Mouse (Mus musculus) heart, adult 2 months (tissue): ENCODE measurements around the gene Pheta1. TPM values are rescaled to one million over a fixed set of nuclear protein-coding genes. Genes with fewer than 3 reads are reported as not detected.

Source experiments
- DNase-seq, 2 experiments: peaks; one replicate each; pipeline ENCODE4 v3.0.0; 2021
- H3K27ac ChIP-seq: fragments of 200-600 bp; 2 replicates; pipeline ENCODE4 v1.8.1; 2022
- H3K27me3 ChIP-seq: fragments of 200-500 bp; 2 replicates; pipeline ENCODE4 v1.6.1; 2012; ENCODE audit warnings: mild to moderate bottlenecking, low read length, inconsistent platforms, mixed read lengths; ENCODE audit not compliant: control insufficient read depth, insufficient read depth
- H3K36me3 ChIP-seq: fragments of 200-500 bp; 2 replicates; pipeline ENCODE4 v1.6.1; 2012; ENCODE audit warnings: low read length, inconsistent platforms; ENCODE audit not compliant: control insufficient read depth, insufficient read depth
- H3K4me1 ChIP-seq: fragments of 200-500 bp; 2 replicates; pipeline ENCODE4 v1.6.1; 2011; ENCODE audit warnings: low read length; ENCODE audit not compliant: control insufficient read depth, insufficient read depth
- H3K4me3 ChIP-seq: fragments of 200-600 bp; 2 replicates; pipeline ENCODE4 v1.8.1; 2022
- H3K79me2 ChIP-seq: fragments of 200-500 bp; replicated peaks from 2 replicates; pipeline ENCODE4 v1.6.1; 2012; ENCODE audit warnings: mild to moderate bottlenecking, inconsistent platforms, low read length, moderate library complexity, mixed read lengths; ENCODE audit not compliant: control insufficient read depth, insufficient read depth
- H3K9ac ChIP-seq: fragments of 200-500 bp; 2 replicates; pipeline ENCODE4 v1.6.1; 2012; ENCODE audit warnings: low read depth, mild to moderate bottlenecking, control low read depth, inconsistent platforms, low read length, mixed read lengths
- CTCF ChIP-seq: fragments of 200-600 bp; IDR thresholded peaks from 2 replicates; pipeline ENCODE4 v1.8.1; 2022; ENCODE audit warnings: antibody characterized with exemption, mild to moderate bottlenecking, moderate library complexity
- EP300 ChIP-seq: fragments of 200-500 bp; IDR thresholded peaks from 2 replicates; pipeline ENCODE4 v1.6.1; 2011; ENCODE audit warnings: low read depth, low read length, control low read depth; ENCODE audit not compliant: insufficient read depth
- POLR2A ChIP-seq: fragments of 200-500 bp; IDR thresholded peaks from 2 replicates; pipeline ENCODE4 v1.6.1; 2011; ENCODE audit warnings: mild to moderate bottlenecking, low read depth, low read length, control low read depth; ENCODE audit not compliant: insufficient read depth
- WGBS: fragments of 180-500 bp; shearing (Covaris S2); methylation state at CpG from one replicate; pipeline ENCODE4 v1.1.7; 2018; 5-methylcytosine and 5-hydroxymethylcytosine counted together
- intact Hi-C: fragments of 180-260 bp; cut with DNase I; formaldehyde crosslinking; loops from one replicate; pipeline ENCODE4 v1.15.1; 2025
- microRNA-seq, 2 experiments: library from miRNA; unstranded; fragments of <30 nt; microRNA quantifications; one replicate each; pipeline ENCODE4 v1.2.0; 2021
- polyA plus RNA-seq: library from polyadenylated mRNA; depleted of rRNA; stranded (reverse); fragments of >200 nt; gene quantifications from 2 replicates; pipeline ENCODE4 v1.2.3, GENCODE M21; 2012; rRNA removed
- total RNA-seq, 2 experiments: library from RNA; stranded (reverse); gene quantifications; 2 replicates each; pipeline ENCODE4 v1.2.3; 2021

Pheta1 gene
- total and polyA plus RNA-seq, 3 experiments: 9.3 to 12.5 (median 9.3) TPM

DNA sequence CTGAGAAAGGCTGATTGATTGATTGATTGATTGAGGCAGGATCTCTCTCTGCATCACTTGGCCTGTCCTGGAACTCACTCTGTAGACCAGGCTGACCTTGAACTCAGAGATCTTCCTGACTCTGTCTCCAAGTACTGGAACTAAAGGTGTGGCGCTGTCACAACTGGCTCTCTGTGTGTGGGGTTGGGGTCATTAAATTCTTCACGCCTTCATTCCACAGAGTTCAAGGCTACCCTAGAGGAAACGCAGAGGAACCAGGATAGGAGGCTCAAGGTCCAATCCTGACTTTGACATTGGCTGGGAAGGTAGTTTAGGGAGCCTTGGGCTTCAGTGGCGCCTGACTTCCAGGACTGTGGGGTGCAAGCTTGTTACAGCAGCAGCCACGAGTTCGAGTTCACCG lies 42.1 kb downstream of the Pheta1 start:
- H3K27ac ChIP-seq: no peak overlapping the region
- no peaks in the 10 kb centered on the region for H3K36me3 ChIP-seq
- no peaks in the 10 kb centered on the region for H3K4me1 ChIP-seq
- no peak overlapping the region for H3K4me3 ChIP-seq
- no peak for DNase-seq
- intact Hi-C loops: loop anchor here (5.0 kb wide), 2 partner anchors 166 to 196 kb away; no protein-coding TSS in a partner anchor
- H3K79me2 ChIP-seq: no peaks in the 10 kb centered on the region
- H3K9ac ChIP-seq: no peak overlapping the region
- no peaks in the 10 kb centered on the region for H3K27me3 ChIP-seq
- WGBS: 91% methylated on average over 7 of the region's 7 CpGs
- TF ChIP-seq EP300: no peak
- no peak for TF ChIP-seq POLR2A
- no peak for TF ChIP-seq CTCF

- TF ChIP-seq POLR2A: no peak
- no peak for TF ChIP-seq EP300
- no peak for TF ChIP-seq CTCF
- Histone ChIP-seq H3K27ac (no peak overlapping the region), H3K4me3 (no peak overlapping the region), H3K27me3 (no peaks in the 10 kb centered on the region), H3K79me2 (no peaks in the 10 kb centered on the region), H3K36me3 (no peaks in the 10 kb centered on the region), H3K9ac (no peak overlapping the region), H3K4me1 (no peaks in the 10 kb centered on the region)
- intact Hi-C loops: loop anchor here (5.0 kb wide), 2 partner anchors 165 to 195 kb away; no protein-coding TSS in a partner anchor
- no peak for DNase-seq
- WGBS: 80% methylated on average over 14 of the region's 14 CpGs
Observed at GRCm38 (mm10) chr5:121892281-121892680, 43.5 kb downstream of the Pheta1 start.

DNA sequence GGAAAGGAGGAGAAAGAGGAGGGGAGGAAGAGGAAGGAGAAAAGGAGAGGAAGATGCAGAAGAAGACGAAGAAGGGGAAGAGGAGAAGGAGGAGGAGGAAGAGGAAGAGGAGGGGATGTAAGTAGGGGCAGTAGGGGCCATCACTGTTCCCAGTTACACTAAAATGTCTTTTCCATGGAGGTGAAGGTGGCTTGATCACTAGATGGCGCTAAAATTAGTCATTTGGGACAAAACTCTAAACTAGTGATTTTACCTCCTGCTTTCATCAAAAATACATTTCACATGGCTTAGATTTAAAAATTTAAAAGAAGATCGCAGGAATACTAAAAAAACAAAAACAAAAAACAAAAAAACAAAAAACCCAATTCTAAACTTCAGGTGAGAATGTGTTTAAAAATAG lies 44.8 kb downstream of the Pheta1 start:
- H3K4me1 ChIP-seq: no peaks in the 10 kb centered on the region
- intact Hi-C loops: loop anchor here (5.0 kb wide), 2 partner anchors 164 to 194 kb away; no protein-coding TSS in a partner anchor
- H3K4me3 ChIP-seq: no peak overlapping the region
- TF ChIP-seq CTCF: peak; percentile 65
- no peak for TF ChIP-seq POLR2A
- WGBS: 31% methylated on average over 3 of the region's 3 CpGs
- no peaks in the 10 kb centered on the region for H3K36me3 ChIP-seq
- no peaks in the 10 kb centered on the region for H3K79me2 ChIP-seq
- no peak overlapping the region for H3K27ac ChIP-seq
- H3K9ac ChIP-seq: no peak overlapping the region
- no peak for DNase-seq
- H3K27me3 ChIP-seq: no peaks in the 10 kb centered on the region

GRCm38 (mm10) chr5:121894647-121895046 lies 45.9 kb downstream of the Pheta1 start:
- no peak for TF ChIP-seq POLR2A
- TF ChIP-seq CTCF: no peak
- no peak for TF ChIP-seq EP300
- Histone ChIP-seq H3K36me3 (no peaks in the 10 kb centered on the region), H3K4me1 (no peaks in the 10 kb centered on the region), H3K27me3 (no peaks in the 10 kb centered on the region), H3K79me2 (no peaks in the 10 kb centered on the region), H3K9ac (no peak overlapping the region), H3K27ac (no peak overlapping the region), H3K4me3 (no peak overlapping the region)
- DNase-seq: no peak
- WGBS: 73% methylated on average over 10 of the region's 10 CpGs
- intact Hi-C loops: loop anchor here (5.0 kb wide), 2 partner anchors 163 to 193 kb away; no protein-coding TSS in a partner anchor

DNA sequence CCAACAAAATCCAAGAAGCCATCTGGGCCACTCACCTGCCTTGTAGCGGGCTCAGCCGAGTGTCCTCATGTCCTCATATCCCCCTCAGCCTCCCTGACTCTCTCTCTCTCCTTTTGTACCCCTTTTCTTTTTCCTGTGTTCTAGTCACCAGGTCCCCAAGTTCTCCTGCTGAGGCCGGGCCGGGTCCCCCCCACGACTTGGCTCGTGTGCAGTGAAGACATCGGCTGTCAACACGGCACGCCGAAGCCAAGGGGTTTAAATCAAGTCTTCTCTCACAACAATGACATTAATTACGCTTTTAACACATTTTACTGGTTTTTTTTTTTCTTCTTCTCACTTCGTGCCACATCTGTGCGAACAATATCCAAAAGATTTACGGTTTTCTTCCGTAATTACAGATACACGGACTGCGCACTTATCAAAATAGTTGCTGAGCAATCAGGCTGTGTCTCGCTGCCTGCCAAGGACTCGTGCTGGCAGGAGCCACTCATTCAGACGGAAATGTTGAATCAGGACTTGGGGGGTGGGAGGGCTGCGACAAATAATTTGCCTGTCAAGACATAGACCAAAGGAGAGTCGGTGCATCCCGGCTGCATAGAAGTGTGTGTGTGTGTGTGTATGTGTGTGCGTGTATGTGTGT lies 46.5 kb downstream of the Pheta1 start:
- no peak overlapping the region for H3K27ac ChIP-seq
- no peaks in the 10 kb centered on the region for H3K36me3 ChIP-seq
- intact Hi-C loops: no loop called here
- no peak for DNase-seq
- H3K27me3 ChIP-seq: no peaks in the 10 kb centered on the region
- H3K79me2 ChIP-seq: no peaks in the 10 kb centered on the region
- WGBS: 44% methylated on average over 24 of the region's 24 CpGs
- no peak overlapping the region; the same call in 1 of the 2 replicates for H3K4me3 ChIP-seq
- TF ChIP-seq POLR2A: no peak
- TF ChIP-seq EP300: no peak
- TF ChIP-seq CTCF: no peak
- H3K4me1 ChIP-seq: no peaks in the 10 kb centered on the region
- H3K9ac ChIP-seq: no peak overlapping the region

DNA sequence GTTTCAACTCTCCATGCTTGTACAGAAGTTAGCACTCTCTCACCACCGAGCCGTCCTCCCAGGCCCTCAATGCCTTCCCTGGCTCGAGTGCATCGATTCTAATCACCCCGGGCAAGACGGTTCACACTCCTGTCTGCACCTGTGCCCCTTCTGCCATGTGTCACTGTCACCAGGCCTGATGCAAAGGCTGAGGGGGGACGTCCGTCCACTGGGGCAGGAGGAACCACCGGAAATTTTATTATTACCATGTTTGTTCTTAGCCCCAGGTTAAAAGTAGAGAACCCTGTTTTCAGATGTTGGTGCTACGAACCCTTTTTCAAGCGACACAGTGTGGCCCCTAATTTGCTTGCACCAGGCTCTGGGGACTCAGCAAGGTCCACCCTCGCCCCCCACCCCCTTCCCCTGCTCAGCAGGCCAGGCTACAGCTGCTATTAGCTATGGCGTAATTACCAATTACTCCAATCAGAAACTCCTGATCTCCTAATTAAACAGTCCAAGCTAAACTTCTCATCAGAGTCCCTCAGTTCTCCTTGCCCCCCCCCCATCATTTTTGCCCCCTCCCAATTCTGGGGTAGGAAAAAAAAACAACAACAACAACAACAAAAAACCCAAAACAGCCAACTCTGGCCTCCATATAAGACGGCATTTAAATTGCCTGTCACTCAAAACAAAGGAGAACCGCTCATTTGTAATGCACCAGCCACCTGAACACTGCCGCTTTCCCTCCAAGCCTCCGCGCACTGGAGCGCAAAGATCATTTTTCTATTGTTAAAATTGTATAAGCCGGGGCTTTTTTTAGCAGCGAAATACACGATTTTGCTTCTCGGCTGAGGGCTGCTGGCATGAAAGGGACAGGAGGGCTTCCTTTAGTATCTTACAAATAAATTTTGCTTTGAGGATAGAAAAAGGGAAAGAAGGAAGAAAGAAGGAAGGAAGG lies 54.3 kb downstream of the Pheta1 start:
- Histone ChIP-seq H3K4me3 (no peak overlapping the region), H3K79me2 (no peaks in the 10 kb centered on the region), H3K27me3 (no peaks in the 10 kb centered on the region), H3K36me3 (no peaks in the 10 kb centered on the region), H3K4me1 (no peaks in the 10 kb centered on the region), H3K9ac (no peak overlapping the region), H3K27ac (no peak overlapping the region)
- 76% methylated on average over 23 of the region's 23 CpGs for WGBS
- intact Hi-C loops: no loop called here
- no peak for DNase-seq
- TF ChIP-seq EP300: no peak
- no peak for TF ChIP-seq POLR2A
- TF ChIP-seq CTCF: no peak

Small RNA genes within 50 kb of the gene (microRNA-seq; reads per million reads assigned to microRNA genes)
- gene Mir7031: 1.5 to 3.9 reads per million in 2 experiments

Other genes starting within 250 kb of the Pheta1 start
- 10 to 100 TPM; 68.2 to 80.2 TPM for gene Acad12, start 230.0 kb upstream of the Pheta1 start, total RNA-seq
- gene Acad12, start 230.0 kb upstream of the Pheta1 start, polyA plus RNA-seq: 85.7 and 125 TPM in 2 replicates
- 10 to 100 TPM; 24.1 to 24.7 TPM for gene Acad10, start 188.5 kb upstream of the Pheta1 start, total RNA-seq
- gene Acad10, start 188.5 kb upstream of the Pheta1 start, polyA plus RNA-seq: 5.2 and 6.6 TPM in 2 replicates
- gene Brap, start 188.4 kb upstream of the Pheta1 start, total RNA-seq: 10 to 100 TPM; 27.8 to 29.8 TPM
- 16.6 and 23.1 TPM in 2 replicates for gene Brap, start 188.4 kb upstream of the Pheta1 start, polyA plus RNA-seq
- 100 to 1,000 TPM; 155 to 161 TPM for gene Atxn2, start 137.6 kb upstream of the Pheta1 start, total RNA-seq
- gene Atxn2, start 137.6 kb upstream of the Pheta1 start, polyA plus RNA-seq: 133 and 139 TPM in 2 replicates
- gene Sh2b3, start 11.3 kb upstream of the Pheta1 start, total RNA-seq: 10 to 100 TPM; 21.6 to 22.5 TPM
- gene Sh2b3, start 11.3 kb upstream of the Pheta1 start, polyA plus RNA-seq: 19.3 and 20.1 TPM in 2 replicates
- 10 to 100 TPM; 18.1 to 18.4 TPM for gene Cux2, start 201.1 kb downstream of the Pheta1 start, total RNA-seq
- 11.4 and 16.7 TPM in 2 replicates for gene Cux2, start 201.1 kb downstream of the Pheta1 start, polyA plus RNA-seq